Mouse (Mus musculus) hindbrain, embryonic 14.5 days (tissue): ENCODE data around the gene Rps6ka5. TPM values are rescaled to one million over a fixed set of nuclear protein-coding genes. Genes with fewer than 3 reads are reported as not detected.

Source experiments
- ATAC-seq: fragments of 200-750 bp; cut with Nextera tagmentation; 2 replicates; pipeline ENCODE4 v1.8.0; 2017; ENCODE audit warnings: moderate number of reproducible peaks, mild to moderate bottlenecking, moderate TSS enrichment, moderate library complexity; ENCODE audit not compliant: low FRiP score
- DNase-seq: peaks from one replicate; pipeline ENCODE4 v3.0.0-alpha.2; 2015; ENCODE audit warnings: low spot score
- H3K27ac ChIP-seq: fragments of 300-500 bp; sonication (generic); 2 replicates; pipeline ENCODE4 v1.5.1; 2014; ENCODE audit warnings: mild to moderate bottlenecking, moderate library complexity
- H3K27me3 ChIP-seq: fragments of 300-500 bp; sonication (generic); 2 replicates; pipeline ENCODE4 v1.6.1; 2014; ENCODE audit warnings: mild to moderate bottlenecking, low read length, mixed read lengths; ENCODE audit not compliant: control insufficient read depth, insufficient read depth
- H3K36me3 ChIP-seq: fragments of 300-500 bp; sonication (generic); replicated peaks from 2 replicates; pipeline ENCODE4 v1.6.1; 2014; ENCODE audit not compliant: control insufficient read depth, insufficient read depth
- H3K4me1 ChIP-seq: fragments of 300-500 bp; sonication (generic); replicated peaks from 2 replicates; pipeline ENCODE4 v1.6.1; 2014; ENCODE audit warnings: antibody characterized with exemption, low read length, mixed read lengths; ENCODE audit not compliant: control insufficient read depth, insufficient read depth
- H3K4me2 ChIP-seq: fragments of 300-500 bp; sonication (generic); replicated peaks from 2 replicates; pipeline ENCODE4 v1.6.1; 2014; ENCODE audit warnings: mild to moderate bottlenecking, moderate library complexity
- H3K4me3 ChIP-seq: fragments of 300-500 bp; sonication (generic); replicated peaks from 2 replicates; pipeline ENCODE4 v1.5.1; 2014; ENCODE audit warnings: mild to moderate bottlenecking, low read length
- H3K9ac ChIP-seq: fragments of 300-500 bp; sonication (generic); 2 replicates; pipeline ENCODE4 v1.6.1; 2014
- H3K9me3 ChIP-seq: fragments of 300-500 bp; sonication (generic); 2 replicates; pipeline ENCODE4 v1.6.1; 2016; ENCODE audit warnings: low read length; ENCODE audit not compliant: control insufficient read depth
- WGBS: fragments of 180-500 bp; shearing (Covaris S2); extraction: QIAGEN DNeasy Blood & Tissue Kit; methylation state at CpG from one replicate; pipeline ENCODE4 v1.1.7; 2014; 5-methylcytosine and 5-hydroxymethylcytosine counted together
- polyA plus RNA-seq: library from polyadenylated mRNA; unstranded; fragments of >200 nt; fragmentation: Nextera tagmentation; extraction: Ambion mirVana; gene quantifications from 2 replicates; pipeline ENCODE4 v1.2.1, GENCODE M21; 2014

Rps6ka5 gene
- polyA plus RNA-seq, 1 experiment from 2014 or later: 6.3 TPM

DNA sequence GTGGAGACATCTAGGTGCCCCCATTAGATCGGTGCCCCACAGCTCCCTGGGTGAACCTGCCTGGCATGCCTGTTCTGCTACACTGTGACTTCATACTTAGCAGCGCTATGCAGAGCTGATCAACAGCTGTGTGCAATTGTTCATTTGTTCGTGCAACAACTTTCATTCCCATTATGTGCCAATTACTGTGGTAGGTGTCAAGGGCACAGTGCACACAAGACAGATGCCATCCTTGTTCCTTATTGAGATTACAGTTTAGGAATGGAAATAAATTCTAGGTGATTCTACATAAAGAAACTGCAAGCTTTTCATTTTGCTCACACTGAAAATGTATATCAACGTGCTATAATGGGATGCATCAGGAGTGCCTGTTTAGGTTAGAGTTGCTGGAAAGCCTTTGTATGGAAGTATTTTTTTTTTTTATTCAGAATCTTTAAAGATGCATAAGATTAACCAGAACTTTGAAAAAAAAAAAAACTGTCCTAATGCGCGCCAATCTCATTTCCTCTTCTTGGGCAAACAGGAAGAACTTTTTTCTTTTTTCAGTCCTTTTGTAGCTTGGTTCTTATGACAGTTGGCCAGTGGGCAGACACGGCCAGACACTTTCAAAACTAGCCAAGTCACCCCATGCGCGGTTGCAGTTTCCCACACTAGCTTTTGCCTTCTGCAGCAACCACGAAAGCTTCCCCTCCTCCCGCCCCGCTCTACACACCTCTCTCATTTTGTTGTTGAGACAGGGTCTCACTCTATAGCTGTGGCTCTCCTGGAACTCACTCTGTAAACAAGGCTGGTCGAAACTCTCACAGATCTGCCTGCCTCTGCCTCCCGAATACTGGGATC, 2.1 kb upstream of the Rps6ka5 start:
- Histone ChIP-seq H3K9me3 (no peaks in the 10 kb centered on the region), H3K9ac (no peak overlapping the region), H3K27ac (no peak overlapping the region), H3K27me3 (no peaks in the 10 kb centered on the region), H3K36me3 (no peaks in the 10 kb centered on the region), H3K4me3 (no peak overlapping the region), H3K4me1 (peaks cover 7% of the 10 kb centered on the region), H3K4me2 (no peak overlapping the region)
- WGBS: 74% methylated on average over 14 of the region's 14 CpGs
- DNase-seq (no peak), ATAC-seq (no peak)

DNA sequence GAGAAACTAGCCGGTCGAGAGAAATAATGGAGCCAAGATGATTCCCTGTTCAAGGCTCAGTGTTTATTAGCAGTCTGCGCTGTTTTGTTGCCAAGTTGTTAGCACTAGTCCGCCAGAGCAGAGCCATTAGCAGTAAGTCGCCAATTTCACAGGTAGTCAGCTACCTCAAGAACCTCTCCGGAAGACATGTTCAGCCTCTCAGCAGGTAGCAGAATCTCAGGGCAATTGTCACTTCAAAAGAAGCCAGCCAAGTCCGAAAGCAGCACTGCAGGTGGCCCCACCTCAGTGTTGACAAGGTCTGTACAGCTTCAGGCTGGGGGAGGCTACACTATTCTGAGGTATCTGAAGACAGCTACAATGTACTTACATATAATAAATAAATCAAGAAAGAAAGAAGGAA, 1.1 kb upstream of the Rps6ka5 start:
- Histone ChIP-seq H3K9me3 (no peaks in the 10 kb centered on the region), H3K4me1 (peaks cover 16% of the 10 kb centered on the region), H3K4me2 (no peak overlapping the region), H3K27me3 (no peaks in the 10 kb centered on the region), H3K4me3 (no peak overlapping the region), H3K36me3 (no peaks in the 10 kb centered on the region), H3K9ac (no peak overlapping the region), H3K27ac (no peak overlapping the region)
- 52% methylated on average over 7 of the region's 7 CpGs for WGBS
- no peak for DNase-seq
- no peak for ATAC-seq

DNA sequence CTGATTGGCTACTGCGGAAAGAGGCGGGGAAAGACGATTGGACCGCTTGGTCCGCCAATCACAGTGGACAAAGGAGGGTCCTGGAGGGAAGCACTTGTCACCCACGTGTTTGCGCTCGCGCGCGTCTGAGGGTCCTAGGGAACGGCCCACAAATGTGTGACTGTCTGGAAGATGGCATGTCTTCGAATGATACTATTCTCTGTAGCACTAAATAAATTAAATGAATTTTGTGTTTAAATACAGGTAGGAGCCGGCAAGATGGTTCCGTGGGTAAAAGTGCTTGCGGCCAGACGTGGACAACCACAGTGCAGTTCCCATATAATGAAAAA, 1.4 kb downstream of the Rps6ka5 start:
- H3K36me3 ChIP-seq: no peaks in the 10 kb centered on the region
- H3K9me3 ChIP-seq: no peaks in the 10 kb centered on the region
- DNase-seq (no peak), ATAC-seq (no peak)
- H3K27ac ChIP-seq: no peak overlapping the region
- H3K4me2 ChIP-seq: peak overlapping the region; percentile 60
- peak overlapping the region; percentile 30 for H3K4me3 ChIP-seq
- H3K9ac ChIP-seq: peak overlapping the region; percentile 36
- WGBS: 5% methylated on average over 17 of the region's 17 CpGs
- peaks cover 16% of the 10 kb centered on the region for H3K4me1 ChIP-seq
- no peaks in the 10 kb centered on the region for H3K27me3 ChIP-seq

DNA sequence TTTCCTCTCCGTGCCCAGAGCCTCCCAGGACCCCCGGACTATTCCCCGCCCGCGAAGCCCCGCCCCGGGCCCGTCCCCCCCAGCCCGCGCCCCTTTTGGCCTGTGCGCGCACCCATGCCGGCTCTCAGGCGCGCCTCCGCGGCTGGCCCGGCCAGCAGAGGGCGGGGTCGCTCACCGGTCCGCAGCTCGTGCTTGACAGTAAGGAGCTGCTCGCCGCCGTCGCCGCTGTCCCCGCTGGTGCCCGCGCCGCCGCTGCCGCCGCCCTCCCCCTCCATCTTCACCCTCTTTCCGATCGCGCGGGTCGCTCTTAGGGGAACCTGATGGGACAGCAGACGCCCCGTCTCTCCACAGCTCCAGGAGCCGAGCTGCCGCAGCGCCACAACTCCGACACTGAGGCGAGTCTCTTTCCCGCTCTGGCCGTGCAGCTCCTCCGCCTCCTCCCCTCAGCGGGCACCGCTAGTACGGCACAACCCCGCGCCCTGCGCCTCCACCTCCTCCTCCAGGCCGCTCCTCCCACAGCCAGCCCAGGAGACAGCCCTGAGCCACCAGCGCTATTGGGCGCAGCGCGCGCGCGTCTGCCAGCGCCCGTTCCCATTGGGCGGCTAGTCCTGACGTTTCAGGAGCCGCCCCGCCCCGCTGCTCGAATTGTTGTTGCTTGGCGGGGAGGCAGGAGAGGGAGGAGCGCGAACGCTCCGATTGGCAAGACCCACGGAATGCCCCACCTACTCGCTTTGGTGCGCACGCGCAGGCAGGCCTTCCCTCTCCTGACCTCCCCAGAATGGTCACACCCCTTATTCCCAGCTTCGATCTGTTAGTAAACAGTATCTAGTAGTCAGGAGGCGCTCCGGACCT, 2.0 kb downstream of the Rps6ka5 start:
- Histone ChIP-seq H3K36me3 (no peaks in the 10 kb centered on the region), H3K4me2 (peak overlapping the region; percentile 79), H3K9ac (peak overlapping the region; percentile 71), H3K27ac (peak overlapping the region; percentile 92), H3K9me3 (no peaks in the 10 kb centered on the region), H3K4me1 (peaks cover 16% of the 10 kb centered on the region), H3K4me3 (peak overlapping the region; percentile 63), H3K27me3 (no peaks in the 10 kb centered on the region)
- under 1% methylated on average over 73 of the region's 85 CpGs for WGBS
- DNase-seq (peak; percentile 99), ATAC-seq (peak; percentile 99)

DNA sequence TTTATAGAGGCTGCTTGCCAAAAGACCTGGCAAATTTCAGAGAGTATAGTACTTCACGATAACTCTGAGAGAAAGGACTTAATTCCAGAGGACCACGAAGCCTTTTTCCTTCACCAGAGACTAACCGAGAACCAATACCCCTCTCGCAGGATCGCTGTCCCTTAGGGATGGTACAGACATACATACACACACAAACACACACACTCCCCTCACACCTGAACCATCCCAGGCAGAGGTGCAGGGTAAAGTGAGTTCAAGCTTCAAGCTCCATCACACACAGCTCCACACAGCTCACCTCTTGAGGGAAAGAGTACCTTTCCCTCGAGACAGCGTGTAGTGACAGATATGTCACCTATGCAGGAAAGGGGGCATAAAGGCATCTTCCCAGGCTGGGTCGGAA, 2.6 kb downstream of the Rps6ka5 start:
- WGBS: 1% methylated on average over 8 of the region's 8 CpGs
- H3K4me3 ChIP-seq: peak overlapping the region; percentile 63
- peak overlapping the region; percentile 92 for H3K27ac ChIP-seq
- no peak for ATAC-seq
- peaks cover 16% of the 10 kb centered on the region for H3K4me1 ChIP-seq
- no peaks in the 10 kb centered on the region for H3K9me3 ChIP-seq
- H3K36me3 ChIP-seq: no peaks in the 10 kb centered on the region
- peak; percentile 25 for DNase-seq
- no peaks in the 10 kb centered on the region for H3K27me3 ChIP-seq
- peak overlapping the region; percentile 79 for H3K4me2 ChIP-seq
- H3K9ac ChIP-seq: peak overlapping the region; percentile 71

DNA sequence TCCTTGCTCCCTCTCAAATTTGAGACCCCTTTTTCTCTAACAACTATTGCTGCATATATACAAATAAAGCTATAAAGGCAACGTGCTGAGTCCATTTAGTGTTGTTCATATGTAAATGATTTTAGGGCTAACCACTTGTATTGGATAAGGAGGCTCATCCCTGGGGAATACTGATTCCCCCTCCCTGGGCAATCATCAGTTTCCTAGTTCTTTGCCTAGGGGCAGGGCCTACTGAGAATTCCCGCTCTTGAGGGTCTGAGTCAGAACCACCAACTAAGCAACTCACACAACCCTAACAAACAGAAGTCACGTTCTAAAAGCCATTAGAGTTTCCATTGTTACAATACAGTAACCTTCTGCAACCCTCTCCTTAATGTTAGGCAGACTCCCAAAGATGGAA, 6.0 kb downstream of the Rps6ka5 start:
- WGBS: 55% methylated on average over 3 of the region's 3 CpGs
- Histone ChIP-seq H3K4me1 (peaks cover 15% of the 10 kb centered on the region), H3K9ac (no peak overlapping the region), H3K9me3 (no peaks in the 10 kb centered on the region), H3K27me3 (no peaks in the 10 kb centered on the region), H3K4me3 (no peak overlapping the region), H3K27ac (no peak overlapping the region), H3K4me2 (no peak overlapping the region), H3K36me3 (no peaks in the 10 kb centered on the region)
- DNase-seq: no peak
- no peak for ATAC-seq

DNA sequence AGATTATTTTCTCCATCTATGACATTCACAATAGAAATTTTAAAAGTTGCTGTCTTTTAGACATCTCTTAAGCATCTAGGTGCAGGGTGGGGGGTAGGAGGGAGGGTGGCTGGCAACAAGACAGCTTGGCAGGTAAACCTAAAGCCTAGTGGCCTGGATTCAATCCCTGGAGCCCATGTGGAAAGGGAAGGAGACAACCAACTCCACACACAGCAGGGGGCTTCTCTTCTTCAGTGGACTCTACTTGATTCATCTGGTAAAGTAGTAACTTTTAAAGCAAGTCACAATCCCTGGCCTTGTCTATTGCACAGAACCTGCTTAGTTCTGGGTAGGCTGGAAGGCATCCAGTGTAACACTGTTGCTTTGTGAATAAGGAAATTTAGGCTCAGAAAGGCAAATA, 9.3 kb downstream of the Rps6ka5 start:
- H3K4me1 ChIP-seq: no peaks in the 10 kb centered on the region
- no peak overlapping the region for H3K4me3 ChIP-seq
- no peaks in the 10 kb centered on the region for H3K9me3 ChIP-seq
- no peaks in the 10 kb centered on the region for H3K36me3 ChIP-seq
- H3K27me3 ChIP-seq: no peaks in the 10 kb centered on the region
- no peak overlapping the region for H3K4me2 ChIP-seq
- no peak overlapping the region for H3K9ac ChIP-seq
- no peak for DNase-seq
- no peak overlapping the region for H3K27ac ChIP-seq
- no peak for ATAC-seq

DNA sequence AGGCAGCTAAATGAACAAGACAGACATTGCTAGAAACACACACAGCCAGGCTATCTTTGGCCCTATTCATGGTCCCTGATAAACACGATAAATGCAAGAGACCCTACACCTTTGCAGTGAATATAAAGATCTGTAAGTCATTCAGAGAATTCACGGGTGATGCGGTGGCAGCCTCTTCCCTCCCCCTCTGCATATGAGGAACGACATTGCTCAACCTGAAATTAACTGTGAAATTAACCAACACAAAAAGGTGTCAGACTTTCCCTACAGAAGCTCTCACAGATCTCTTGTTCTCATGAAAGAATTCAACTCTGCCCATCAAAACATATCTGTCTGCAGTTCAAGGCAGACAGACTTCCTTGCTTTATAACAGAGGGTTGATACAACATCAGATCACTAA, 9.8 kb downstream of the Rps6ka5 start:
- no peak overlapping the region for H3K9ac ChIP-seq
- no peak overlapping the region for H3K4me2 ChIP-seq
- ATAC-seq: no peak
- no peak for DNase-seq
- H3K36me3 ChIP-seq: no peaks in the 10 kb centered on the region
- no peak overlapping the region for H3K27ac ChIP-seq
- no peaks in the 10 kb centered on the region for H3K27me3 ChIP-seq
- WGBS: 68% methylated on average over 4 of the region's 4 CpGs
- no peaks in the 10 kb centered on the region for H3K9me3 ChIP-seq
- H3K4me1 ChIP-seq: no peaks in the 10 kb centered on the region
- no peak overlapping the region for H3K4me3 ChIP-seq

DNA sequence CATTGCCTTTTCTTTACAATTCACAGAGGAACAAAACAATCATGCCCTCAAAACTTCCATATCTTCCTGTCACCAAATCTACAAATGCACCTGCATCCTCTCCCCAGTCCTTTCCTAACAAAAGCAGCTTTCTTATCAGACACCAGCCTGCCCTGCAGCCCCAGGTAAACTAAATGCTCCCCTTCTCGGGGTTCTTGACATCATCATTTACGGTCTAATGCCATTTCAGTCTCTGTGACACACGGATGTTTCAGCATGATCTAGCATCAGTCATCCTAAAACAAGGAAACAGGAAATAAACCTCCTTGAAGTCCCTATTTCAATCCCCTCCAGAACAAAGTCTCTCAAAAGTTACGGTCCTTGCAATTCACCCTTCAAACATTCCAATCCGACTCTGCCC, 15.0 kb downstream of the Rps6ka5 start:
- H3K9me3 ChIP-seq: no peaks in the 10 kb centered on the region
- no peak overlapping the region for H3K4me3 ChIP-seq
- WGBS: 77% methylated on average over 5 of the region's 5 CpGs
- no peak overlapping the region for H3K9ac ChIP-seq
- no peak overlapping the region for H3K4me2 ChIP-seq
- ATAC-seq (no peak), DNase-seq (no peak)
- no peaks in the 10 kb centered on the region for H3K27me3 ChIP-seq
- H3K4me1 ChIP-seq: no peaks in the 10 kb centered on the region
- H3K27ac ChIP-seq: no peak overlapping the region
- no peaks in the 10 kb centered on the region for H3K36me3 ChIP-seq
